Mouse (Mus musculus) hindbrain, embryonic 10.5 days (tissue): Measurements from ENCODE around the gene Gdf15. TPM values are rescaled to one million over a fixed set of nuclear protein-coding genes. Genes with fewer than 3 reads are reported as not detected.

ENCODE experiments used
- DNase-seq: peaks from one replicate; pipeline ENCODE4 v3.0.0-alpha.2; 2017; ENCODE audit warnings: low spot score
- H3K27ac ChIP-seq: fragments of 300-500 bp; sonication (generic); 2 replicates; pipeline ENCODE4 v1.5.1; 2016; ENCODE audit warnings: mild to moderate bottlenecking, moderate library complexity
- H3K27me3 ChIP-seq: fragments of 300-500 bp; sonication (generic); 2 replicates; pipeline ENCODE4 v1.6.1; 2016; ENCODE audit warnings: mild to moderate bottlenecking; ENCODE audit not compliant: poor library complexity, insufficient read depth, severe bottlenecking
- H3K36me3 ChIP-seq: fragments of 300-500 bp; sonication (generic); 2 replicates; pipeline ENCODE4 v1.6.1; 2016; ENCODE audit warnings: mild to moderate bottlenecking, moderate library complexity
- H3K4me1 ChIP-seq: fragments of 300-500 bp; sonication (generic); replicated peaks from 2 replicates; pipeline ENCODE4 v1.6.1; 2016; ENCODE audit warnings: mild to moderate bottlenecking
- H3K4me3 ChIP-seq: fragments of 300-500 bp; sonication (generic); 2 replicates; pipeline ENCODE4 v1.5.1; 2016; ENCODE audit warnings: mild to moderate bottlenecking, moderate library complexity
- H3K9me3 ChIP-seq: fragments of 300-500 bp; sonication (generic); 2 replicates; pipeline ENCODE4 v1.6.1; 2016; ENCODE audit warnings: mild to moderate bottlenecking, moderate library complexity
- WGBS: fragments of 180-500 bp; shearing (Covaris S2); methylation state at CpG from one replicate; pipeline ENCODE4 v1.1.7; 2016; 5-methylcytosine and 5-hydroxymethylcytosine counted together
- polyA plus RNA-seq: library from polyadenylated mRNA; unstranded; fragments of >200 nt; fragmentation: Nextera tagmentation; extraction: Ambion mirVana; gene quantifications from 2 replicates; pipeline ENCODE4 v1.2.1, GENCODE M21; 2016

The Gdf15 gene
- polyA plus RNA-seq, 1 experiment from 2014 or later, result not detected

GRCm38 (mm10) chr8:70607603-70607897 lies 24.7 kb downstream of the Gdf15 start:
- Histone ChIP-seq H3K4me3 (peak overlapping the region; percentile 80), H3K27ac (peak overlapping the region; percentile 94), H3K9me3 (peaks cover 2% of the 10 kb centered on the region), H3K4me1 (peaks cover 85% of the 10 kb centered on the region), H3K27me3 (peaks cover 43% of the 10 kb centered on the region), H3K36me3 (peaks cover 12% of the 10 kb centered on the region)
- 32% methylated on average over 6 of the region's 6 CpGs for WGBS
- DNase-seq, result no peak

DNA sequence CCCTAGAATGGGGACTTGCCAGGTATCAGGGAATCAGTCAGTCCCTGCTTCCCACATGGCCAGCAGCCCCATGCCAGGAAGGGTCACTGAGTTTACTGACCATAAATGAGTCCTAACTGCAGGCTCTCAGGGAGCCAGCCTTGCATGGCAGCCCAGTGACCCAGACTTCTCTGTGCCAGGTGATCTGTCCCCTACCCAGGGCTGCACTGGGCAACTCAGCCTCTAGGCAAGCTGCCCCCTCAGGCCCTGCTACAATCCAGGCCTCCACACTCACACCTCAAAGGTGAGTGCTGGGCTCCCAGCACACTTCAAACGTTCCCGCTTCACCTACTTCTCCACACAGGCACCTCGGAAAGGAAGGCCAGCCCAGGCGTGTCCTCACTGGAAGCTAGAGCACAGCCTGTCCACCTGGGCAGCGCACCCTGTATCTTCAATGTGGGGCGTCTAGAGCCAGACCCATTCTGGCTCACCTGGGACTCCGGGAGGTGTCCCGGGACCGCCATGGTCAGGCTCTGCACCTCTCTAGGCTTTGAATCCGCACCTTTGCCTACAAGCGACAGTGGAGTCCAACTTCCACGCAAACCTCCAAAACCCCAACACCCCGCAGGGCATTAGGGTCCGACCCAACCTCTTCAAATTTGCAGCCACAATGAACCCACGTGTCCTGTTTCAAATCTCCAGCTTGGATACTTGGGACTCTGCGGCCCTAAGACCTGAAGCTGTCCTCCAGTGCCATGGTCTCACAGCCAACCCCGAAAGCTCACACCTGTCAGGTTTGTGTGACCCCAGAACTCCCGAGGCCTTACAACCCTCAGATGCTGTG lies 25.3 kb downstream of the Gdf15 start:
- Histone ChIP-seq H3K27ac (peak overlapping the region; percentile 94), H3K36me3 (peaks cover 17% of the 10 kb centered on the region), H3K27me3 (peaks cover 43% of the 10 kb centered on the region), H3K9me3 (peaks cover 6% of the 10 kb centered on the region), H3K4me1 (peaks cover 91% of the 10 kb centered on the region), H3K4me3 (peak overlapping the region; percentile 80)
- no peak for DNase-seq
- 66% methylated on average over 18 of the region's 18 CpGs for WGBS

- DNase-seq, result no peak
- WGBS, result 85% methylated on average over 9 of the region's 9 CpGs
- H3K9me3 ChIP-seq, result peaks cover 10% of the 10 kb centered on the region
- H3K27me3 ChIP-seq, result peaks cover 40% of the 10 kb centered on the region
- peak overlapping the region; percentile 80; the same call in 1 of the 2 replicates for H3K4me3 ChIP-seq
- H3K36me3 ChIP-seq, result peaks cover 21% of the 10 kb centered on the region
- H3K27ac ChIP-seq, result peak overlapping the region; percentile 94; the same call in 1 of the 2 replicates
- peaks cover 91% of the 10 kb centered on the region for H3K4me1 ChIP-seq
These were observed 26.1 kb downstream of the Gdf15 start for GRCm38 (mm10) chr8:70605871-70606779.

GRCm38 (mm10) chr8:70604558-70604957 lies 27.7 kb downstream of the Gdf15 start:
- Histone ChIP-seq H3K27me3 (peaks cover 46% of the 10 kb centered on the region), H3K4me1 (peaks cover 91% of the 10 kb centered on the region), H3K36me3 (peaks cover 22% of the 10 kb centered on the region), H3K4me3 (0 out of 2 replicates have a peak overlapping the region, but pooled peaks have one; percentile 7), H3K9me3 (peaks cover 10% of the 10 kb centered on the region), H3K27ac (peak overlapping the region; percentile 66)
- no peak for DNase-seq
- WGBS, result 85% methylated on average over 7 of the region's 7 CpGs

DNA sequence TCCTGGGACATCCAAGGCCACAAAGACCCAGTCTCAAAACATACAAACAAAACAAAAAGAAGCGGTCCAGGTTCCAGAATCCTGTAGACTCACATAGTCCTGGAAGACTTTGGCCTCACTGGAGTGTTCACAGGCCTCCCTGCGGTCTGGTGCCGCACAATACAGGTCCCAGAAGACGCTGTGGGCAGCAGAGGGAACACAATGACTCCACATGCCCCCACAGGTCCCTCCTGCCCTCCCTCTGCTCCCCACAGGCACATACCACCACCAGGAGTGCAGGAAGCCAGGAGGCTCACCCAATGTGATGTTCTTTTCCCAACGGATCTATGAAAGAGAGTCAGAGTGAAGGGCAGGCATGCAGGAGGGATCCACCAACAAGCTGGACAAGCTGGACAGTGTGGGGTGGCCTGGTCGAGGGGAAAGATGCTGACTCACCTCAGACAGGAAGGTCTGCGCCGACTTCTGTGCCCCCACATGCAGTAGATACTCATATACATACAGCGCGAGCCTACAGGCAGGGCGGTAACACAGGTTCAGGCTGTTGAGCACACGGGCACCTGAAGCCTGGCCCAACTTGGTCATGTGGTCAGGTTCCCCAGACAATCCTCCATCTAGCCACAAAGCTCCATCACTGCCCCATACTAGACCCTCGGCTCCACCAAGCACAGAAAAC lies 30.0 kb downstream of the Gdf15 start:
- Histone ChIP-seq H3K9me3 (peaks cover 10% of the 10 kb centered on the region), H3K27me3 (peaks cover 45% of the 10 kb centered on the region), H3K27ac (peak overlapping the region; percentile 87), H3K36me3 (peaks cover 35% of the 10 kb centered on the region), H3K4me1 (peaks cover 91% of the 10 kb centered on the region), H3K4me3 (no peak overlapping the region)
- no peak for DNase-seq
- 90% methylated on average over 13 of the region's 13 CpGs for WGBS

DNA sequence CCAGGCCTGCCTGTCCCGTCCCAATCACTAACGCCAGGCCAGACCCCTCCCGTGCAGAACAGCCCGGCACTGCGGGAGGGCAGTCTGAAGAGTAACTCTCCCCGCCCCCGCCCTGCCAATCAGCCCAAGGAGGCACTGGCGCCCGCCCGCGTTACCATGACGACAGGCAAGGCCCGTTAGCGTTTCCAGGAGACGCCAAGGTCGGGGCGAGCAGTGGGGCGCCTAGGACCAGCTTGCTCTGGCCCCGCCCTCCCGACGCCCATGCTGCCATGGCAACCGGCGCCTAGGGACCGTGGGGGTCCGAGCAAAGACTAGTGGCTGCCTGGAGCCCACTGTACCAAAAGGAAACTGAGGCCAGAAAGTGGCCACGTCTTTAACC lies 31.0 kb downstream of the Gdf15 start:
- Histone ChIP-seq H3K9me3 (peaks cover 10% of the 10 kb centered on the region), H3K4me3 (peak overlapping the region; percentile 45), H3K4me1 (peaks cover 91% of the 10 kb centered on the region), H3K27me3 (peaks cover 46% of the 10 kb centered on the region), H3K27ac (peak overlapping the region; percentile 87), H3K36me3 (peaks cover 45% of the 10 kb centered on the region)
- under 1% methylated on average over 26 of the region's 26 CpGs for whole genome bisulfite sequencing
- DNase-seq, result peak; percentile 97

DNA sequence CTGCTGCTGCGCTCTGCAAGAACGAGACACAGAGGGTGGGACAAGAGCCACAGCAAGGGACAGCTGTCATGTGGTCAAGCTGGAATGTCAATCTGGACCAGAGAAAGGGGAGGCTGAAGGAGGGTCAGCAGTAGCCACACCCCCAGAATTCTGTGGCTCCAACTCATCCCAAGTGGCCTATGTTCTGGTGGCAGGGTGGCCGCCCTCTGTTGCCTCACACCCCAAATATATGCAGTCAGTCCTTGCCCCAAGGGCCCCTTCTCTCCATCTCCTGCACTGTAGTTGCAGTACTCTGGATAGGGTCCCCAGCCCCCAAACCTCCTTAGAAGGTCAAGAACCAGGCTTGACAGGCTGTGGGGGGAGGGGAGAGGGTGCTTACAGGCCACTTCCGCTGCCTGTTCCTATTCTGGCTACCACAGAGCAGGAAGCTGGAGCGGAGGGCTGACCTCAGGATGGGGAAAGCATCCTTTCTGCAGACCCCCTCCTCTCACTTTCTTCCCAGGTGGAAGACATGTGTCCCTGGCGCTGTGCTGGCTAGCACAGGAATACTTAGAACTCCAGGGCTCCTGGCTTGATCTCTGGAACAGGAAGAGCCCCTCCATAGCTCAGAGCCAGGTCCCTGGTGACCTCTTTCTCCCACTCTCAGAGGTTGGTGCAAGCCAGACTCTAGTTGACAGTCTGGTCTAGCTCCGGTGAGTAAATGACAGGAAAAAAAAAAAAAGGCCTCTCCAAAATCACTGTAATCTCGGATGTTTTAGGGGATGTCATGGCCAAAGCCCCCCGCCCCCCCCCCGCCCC lies 31.6 kb downstream of the Gdf15 start:
- Histone ChIP-seq H3K27me3 (peaks cover 47% of the 10 kb centered on the region), H3K9me3 (peaks cover 10% of the 10 kb centered on the region), H3K4me1 (peaks cover 92% of the 10 kb centered on the region), H3K27ac (peak overlapping the region; percentile 87), H3K4me3 (peak overlapping the region; percentile 45), H3K36me3 (peaks cover 51% of the 10 kb centered on the region)
- peak; percentile 76 for DNase-seq
- 9% methylated on average over 10 of the region's 10 CpGs for WGBS

DNA sequence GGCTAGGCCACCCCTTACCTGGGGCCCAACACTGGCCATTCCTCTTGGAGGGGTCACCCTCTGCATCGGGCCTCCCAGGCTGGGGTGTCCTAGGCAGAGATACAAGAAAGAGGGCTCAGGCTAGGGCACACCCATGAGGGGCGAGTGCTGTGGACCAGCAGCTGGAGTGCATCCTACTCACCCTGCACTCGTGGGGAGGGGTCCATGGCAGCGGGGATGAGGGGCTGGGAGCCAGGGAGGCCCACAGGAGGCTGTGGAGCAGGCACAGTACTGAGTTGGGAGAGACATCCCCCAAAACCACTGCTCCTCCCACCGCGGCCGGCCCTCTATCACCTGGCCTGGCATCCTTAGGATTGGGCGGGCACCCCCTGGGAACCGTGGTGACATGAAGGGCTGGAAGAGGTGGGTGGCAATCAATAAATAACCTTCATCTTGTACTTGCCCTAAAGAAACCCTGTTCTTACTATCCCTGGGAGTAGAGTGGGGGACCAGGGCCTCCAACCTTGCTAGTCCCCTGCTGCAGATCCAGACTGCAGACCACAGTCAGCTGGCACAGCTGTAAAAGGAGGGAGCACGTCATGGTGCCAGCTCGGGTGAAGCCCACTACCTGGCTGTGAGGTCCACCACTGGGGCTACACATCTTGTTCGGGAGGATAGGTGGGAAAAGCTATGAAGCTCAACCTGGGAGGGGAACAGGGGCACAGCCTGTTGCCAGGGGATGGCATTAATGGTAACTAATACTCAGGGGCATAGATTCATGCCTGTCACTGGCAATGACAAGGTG lies 32.6 kb downstream of the Gdf15 start:
- Histone ChIP-seq H3K27me3 (peaks cover 52% of the 10 kb centered on the region), H3K4me1 (peaks cover 92% of the 10 kb centered on the region), H3K27ac (peak overlapping the region; percentile 87), H3K36me3 (peaks cover 52% of the 10 kb centered on the region), H3K4me3 (peak overlapping the region; percentile 57), H3K9me3 (peaks cover 10% of the 10 kb centered on the region)
- WGBS, result 86% methylated on average over 12 of the region's 12 CpGs
- no peak for DNase-seq

DNA sequence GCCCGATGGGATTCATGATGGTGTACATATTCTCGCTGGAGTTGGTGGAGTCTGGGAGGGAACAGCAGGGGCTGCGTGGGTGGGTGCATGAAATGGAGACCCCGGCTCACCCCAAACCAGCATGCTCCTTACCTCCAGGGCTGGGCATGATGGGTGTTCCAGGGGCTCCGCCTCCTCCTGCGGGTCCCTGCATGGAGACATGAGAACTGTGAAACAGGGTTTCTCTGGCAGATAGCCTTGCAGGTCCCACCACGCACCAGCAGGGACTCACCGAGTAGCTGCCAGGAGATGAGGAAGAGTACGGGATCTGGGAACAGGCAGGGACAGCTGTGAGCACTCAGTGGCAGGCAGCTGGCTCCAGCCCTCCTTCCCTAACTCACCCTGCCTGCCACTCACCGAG lies 33.5 kb downstream of the Gdf15 start:
- peak overlapping the region; percentile 57 for H3K4me3 ChIP-seq
- H3K36me3 ChIP-seq, result peaks cover 50% of the 10 kb centered on the region
- peak overlapping the region; percentile 87 for H3K27ac ChIP-seq
- H3K4me1 ChIP-seq, result peaks cover 93% of the 10 kb centered on the region
- 14% methylated on average over 10 of the region's 10 CpGs for WGBS
- H3K9me3 ChIP-seq, result peaks cover 10% of the 10 kb centered on the region
- peak; percentile 57 for DNase-seq
- peaks cover 47% of the 10 kb centered on the region for H3K27me3 ChIP-seq

DNA sequence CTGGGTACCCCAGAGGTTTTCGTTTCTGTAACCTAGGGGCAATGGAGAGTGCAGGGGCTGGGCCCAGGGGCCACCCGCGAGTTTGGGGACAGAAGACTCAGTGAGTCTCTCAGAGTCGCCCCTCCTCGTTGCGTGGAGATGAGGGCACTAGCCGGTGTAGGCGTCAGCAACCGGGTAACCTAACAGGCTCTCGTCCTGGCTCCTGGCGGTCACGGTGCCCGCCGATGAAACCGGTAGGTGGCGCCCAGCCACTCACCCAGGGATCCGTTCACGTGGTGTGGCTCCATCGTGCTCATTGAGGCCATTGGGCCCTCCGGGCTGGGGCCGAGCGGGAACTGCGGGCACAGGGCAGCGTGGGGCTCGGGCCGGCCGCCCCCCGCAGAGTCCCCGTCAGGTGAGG lies 34.0 kb downstream of the Gdf15 start:
- Histone ChIP-seq H3K9me3 (peaks cover 10% of the 10 kb centered on the region), H3K27ac (peak overlapping the region; percentile 87)

GRCm38 (mm10) chr8:70597417-70598272 lies 34.6 kb downstream of the Gdf15 start:
- peaks cover 43% of the 10 kb centered on the region for H3K36me3 ChIP-seq
- H3K27ac ChIP-seq, result peak overlapping the region; percentile 87
- WGBS, result 4% methylated on average over 68 of the region's 68 CpGs
- H3K4me1 ChIP-seq, result peaks cover 98% of the 10 kb centered on the region
- H3K4me3 ChIP-seq, result peak overlapping the region; percentile 57
- DNase-seq, result peak; percentile 42
- peaks cover 47% of the 10 kb centered on the region for H3K27me3 ChIP-seq
- peaks cover 8% of the 10 kb centered on the region for H3K9me3 ChIP-seq

More for the DNA sequence above, 34.0 kb downstream of the Gdf15 start:
- WGBS, result under 1% methylated on average over 29 of the region's 29 CpGs
- Histone ChIP-seq H3K36me3 (peaks cover 49% of the 10 kb centered on the region), H3K27me3 (peaks cover 47% of the 10 kb centered on the region), H3K4me1 (peaks cover 98% of the 10 kb centered on the region), H3K4me3 (peak overlapping the region; percentile 57)
- DNase-seq, result peak; percentile 89
